Mouse (Mus musculus) embryonic facial prominence, embryonic 15.5 days (tissue): ENCODE results near the gene Cwc27. TPM values are rescaled to one million over a fixed set of nuclear protein-coding genes. Genes with fewer than 3 reads are reported as not detected.
A peak's percentile ranks its signal among the peaks of the same experiment; 100 is the strongest.

Experiments used
- ATAC-seq: fragments of 200-750 bp; cut with Nextera tagmentation; 2 replicates; pipeline ENCODE4 v1.8.0; 2017; ENCODE audit warnings: low read depth, moderate TSS enrichment; ENCODE audit not compliant: insufficient number of reproducible peaks, low FRiP score, low TSS enrichment
- H3K27ac ChIP-seq: fragments of 300-500 bp; sonication (generic); replicated peaks from 2 replicates; pipeline ENCODE4 v1.5.1; 2015; ENCODE audit warnings: mild to moderate bottlenecking, inconsistent platforms
- H3K27me3 ChIP-seq: fragments of 300-500 bp; sonication (generic); 2 replicates; pipeline ENCODE4 v1.6.1; 2015; ENCODE audit warnings: inconsistent platforms
- H3K36me3 ChIP-seq: fragments of 300-500 bp; sonication (generic); 2 replicates; pipeline ENCODE4 v1.6.1; 2015; ENCODE audit warnings: mild to moderate bottlenecking, inconsistent platforms
- H3K4me1 ChIP-seq: fragments of 300-500 bp; sonication (generic); 2 replicates; pipeline ENCODE4 v1.6.1; 2015; ENCODE audit warnings: inconsistent platforms
- H3K4me2 ChIP-seq: fragments of 300-500 bp; sonication (generic); replicated peaks from 2 replicates; pipeline ENCODE4 v1.6.1; 2015; ENCODE audit warnings: mild to moderate bottlenecking, inconsistent platforms
- H3K4me3 ChIP-seq: fragments of 300-500 bp; sonication (generic); replicated peaks from 2 replicates; pipeline ENCODE4 v1.5.1; 2015; ENCODE audit warnings: mild to moderate bottlenecking, inconsistent platforms
- H3K9ac ChIP-seq: fragments of 300-500 bp; sonication (generic); 2 replicates; pipeline ENCODE4 v1.6.1; 2015; ENCODE audit warnings: inconsistent platforms
- H3K9me3 ChIP-seq: fragments of 300-500 bp; sonication (generic); replicated peaks from 2 replicates; pipeline ENCODE4 v1.6.1; 2016; ENCODE audit warnings: inconsistent platforms
- WGBS: fragments of 180-500 bp; shearing (Covaris S2); methylation state at CpG from one replicate; pipeline ENCODE4 v1.1.7; 2015; 5-methylcytosine and 5-hydroxymethylcytosine counted together
- polyA plus RNA-seq: library from polyadenylated mRNA; unstranded; fragments of >200 nt; fragmentation: Nextera tagmentation; extraction: Ambion mirVana; gene quantifications from 2 replicates; pipeline ENCODE4 v1.2.1, GENCODE M21; 2015

Cwc27 gene
- polyA plus RNA-seq, 1 experiment from 2014 or later, result 23.4 TPM

GRCm38 (mm10) chr13:104821908-104822307 is 5.0 kb upstream of the Cwc27 start:
- Histone ChIP-seq H3K4me1 (peaks cover 16% of the 10 kb centered on the region; the same call in 1 of the 2 replicates), H3K9me3 (no peaks in the 10 kb centered on the region), H3K4me3 (no peak overlapping the region), H3K4me2 (peak overlapping the region; percentile 19; the same call in 1 of the 2 replicates), H3K36me3 (peaks cover 4% of the 10 kb centered on the region), H3K27me3 (no peaks in the 10 kb centered on the region), H3K27ac (no peak overlapping the region), H3K9ac (no peak overlapping the region)
- no peak for ATAC-seq
- WGBS, result 77% methylated on average over 1 of the region's 1 CpGs

GRCm38 (mm10) chr13:104821192-104821591 is 4.2 kb upstream of the Cwc27 start:
- Histone ChIP-seq H3K4me3 (no peak overlapping the region), H3K27ac (no peak overlapping the region), H3K4me1 (peaks cover 16% of the 10 kb centered on the region; the same call in 1 of the 2 replicates), H3K9ac (no peak overlapping the region), H3K27me3 (no peaks in the 10 kb centered on the region), H3K9me3 (no peaks in the 10 kb centered on the region), H3K4me2 (no peak overlapping the region), H3K36me3 (0 out of 2 replicates have a peak, but pooled peaks cover 3% of the 10 kb centered on the region)
- no peak for ATAC-seq

GRCm38 (mm10) chr13:104817696-104818095 is 754 bp upstream of the Cwc27 start:
- ATAC-seq, result no peak
- H3K9ac ChIP-seq, result peak overlapping the region; percentile 73
- H3K4me3 ChIP-seq, result peak overlapping the region; percentile 68
- WGBS, result 51% methylated on average over 12 of the region's 12 CpGs
- peaks cover 20% of the 10 kb centered on the region for H3K4me1 ChIP-seq
- 0 out of 2 replicates have a peak, but pooled peaks cover 3% of the 10 kb centered on the region for H3K36me3 ChIP-seq
- no peaks in the 10 kb centered on the region for H3K9me3 ChIP-seq
- H3K27ac ChIP-seq, result 0 out of 2 replicates have a peak overlapping the region, but pooled peaks have one; percentile 80
- peak overlapping the region; percentile 59 for H3K4me2 ChIP-seq
- H3K27me3 ChIP-seq, result no peaks in the 10 kb centered on the region

GRCm38 (mm10) chr13:104816270-104816634 is 690 bp downstream of the Cwc27 start:
- H3K27ac ChIP-seq, result peak overlapping the region; percentile 80
- no peak overlapping the region for H3K9ac ChIP-seq
- H3K4me2 ChIP-seq, result peak overlapping the region; percentile 59
- 0 out of 2 replicates have a peak, but pooled peaks cover 3% of the 10 kb centered on the region for H3K36me3 ChIP-seq
- 9% methylated on average over 8 of the region's 8 CpGs for WGBS
- peak overlapping the region; percentile 68 for H3K4me3 ChIP-seq
- ATAC-seq, result 0 out of 2 replicates have a peak, but pooled peaks have one; percentile 6
- H3K4me1 ChIP-seq, result peaks cover 14% of the 10 kb centered on the region
- H3K27me3 ChIP-seq, result no peaks in the 10 kb centered on the region
- no peaks in the 10 kb centered on the region for H3K9me3 ChIP-seq

- Histone ChIP-seq H3K27ac (no peak overlapping the region), H3K27me3 (no peaks in the 10 kb centered on the region), H3K9me3 (no peaks in the 10 kb centered on the region), H3K4me1 (no peaks in the 10 kb centered on the region), H3K4me2 (no peak overlapping the region), H3K4me3 (no peak overlapping the region), H3K36me3 (peaks cover 7% of the 10 kb centered on the region), H3K9ac (no peak overlapping the region)
- WGBS, result 44% methylated on average over 3 of the region's 3 CpGs
- ATAC-seq, result no peak
Measured at GRCm38 (mm10) chr13:104805681-104806080, 11.3 kb downstream of the Cwc27 start.

- ATAC-seq, result no peak
- Histone ChIP-seq H3K4me2 (no peak overlapping the region), H3K9me3 (no peaks in the 10 kb centered on the region), H3K4me1 (no peaks in the 10 kb centered on the region), H3K4me3 (no peak overlapping the region), H3K27ac (no peak overlapping the region), H3K36me3 (peaks cover 22% of the 10 kb centered on the region), H3K27me3 (no peaks in the 10 kb centered on the region), H3K9ac (no peak overlapping the region)
- WGBS, result 83% methylated on average over 7 of the region's 7 CpGs
Measured at GRCm38 (mm10) chr13:104799566-104800182, 17.3 kb downstream of the Cwc27 start.

- 96% methylated on average over 8 of the region's 8 CpGs for WGBS
- no peak overlapping the region for H3K4me3 ChIP-seq
- ATAC-seq, result no peak
- no peak overlapping the region for H3K4me2 ChIP-seq
- H3K4me1 ChIP-seq, result no peaks in the 10 kb centered on the region
- peaks cover 24% of the 10 kb centered on the region for H3K36me3 ChIP-seq
- H3K9me3 ChIP-seq, result no peaks in the 10 kb centered on the region
- H3K27ac ChIP-seq, result no peak overlapping the region
- no peak overlapping the region for H3K9ac ChIP-seq
- H3K27me3 ChIP-seq, result no peaks in the 10 kb centered on the region
Measured at GRCm38 (mm10) chr13:104799067-104799466, 17.9 kb downstream of the Cwc27 start.

GRCm38 (mm10) chr13:104794421-104794820 is 22.5 kb downstream of the Cwc27 start:
- H3K4me3 ChIP-seq, result no peak overlapping the region
- H3K27ac ChIP-seq, result no peak overlapping the region
- no peak for ATAC-seq
- no peaks in the 10 kb centered on the region for H3K27me3 ChIP-seq
- no peaks in the 10 kb centered on the region for H3K9me3 ChIP-seq
- no peak overlapping the region for H3K4me2 ChIP-seq
- no peak overlapping the region for H3K9ac ChIP-seq
- WGBS, result 81% methylated on average over 3 of the region's 3 CpGs
- H3K36me3 ChIP-seq, result peaks cover 21% of the 10 kb centered on the region
- H3K4me1 ChIP-seq, result no peaks in the 10 kb centered on the region

GRCm38 (mm10) chr13:104792184-104792583 is 24.8 kb downstream of the Cwc27 start, which contains the start of gene Srek1ip1:
Srek1ip1 (plus strand) TSS chr13:104792484.
- Histone ChIP-seq H3K4me2 (no peak within 1 kb of the TSS), H3K36me3 (peaks cover 17% of the 10 kb centered on the region), H3K4me3 (no peak within 1 kb of the TSS), H3K4me1 (no peaks in the 10 kb centered on the region), H3K27me3 (no peaks in the 10 kb centered on the region), H3K9ac (no peak within 1 kb of the TSS), H3K27ac (no peak within 1 kb of the TSS), H3K9me3 (no peaks in the 10 kb centered on the region)
- ATAC-seq, result no peak
- 86% methylated on average over 11 of the region's 11 CpGs for WGBS

GRCm38 (mm10) chr13:104789663-104790062 is 27.3 kb downstream of the Cwc27 start:
- no peak overlapping the region for H3K27ac ChIP-seq
- 5% methylated on average over 2 of the region's 2 CpGs for WGBS
- H3K9me3 ChIP-seq, result no peaks in the 10 kb centered on the region
- H3K9ac ChIP-seq, result no peak overlapping the region
- no peak overlapping the region for H3K4me3 ChIP-seq
- H3K36me3 ChIP-seq, result peaks cover 11% of the 10 kb centered on the region
- H3K27me3 ChIP-seq, result no peaks in the 10 kb centered on the region
- ATAC-seq, result no peak
- H3K4me1 ChIP-seq, result no peaks in the 10 kb centered on the region
- no peak overlapping the region for H3K4me2 ChIP-seq

GRCm38 (mm10) chr13:104787260-104787659 is 29.7 kb downstream of the Cwc27 start:
- no peak overlapping the region for H3K4me3 ChIP-seq
- no peak overlapping the region for H3K27ac ChIP-seq
- no peaks in the 10 kb centered on the region for H3K27me3 ChIP-seq
- WGBS, result 84% methylated on average over 4 of the region's 4 CpGs
- no peak overlapping the region for H3K4me2 ChIP-seq
- peaks cover under 1% of the 10 kb centered on the region; the same call in 1 of the 2 replicates for H3K36me3 ChIP-seq
- ATAC-seq, result no peak
- H3K9me3 ChIP-seq, result no peaks in the 10 kb centered on the region
- no peak overlapping the region for H3K9ac ChIP-seq
- H3K4me1 ChIP-seq, result no peaks in the 10 kb centered on the region
